Mouse (Mus musculus) testis, postnatal 14 days (tissue): ENCODE results near the gene Cacng4.

Source experiments
- DNase-seq: peaks from one replicate; pipeline ENCODE4 v3.0.0; 2021; ENCODE audit warnings: low spot score

Cacng4 gene

GRCm38 (mm10) chr11:107772002-107772401 is 22.4 kb downstream of the Cacng4 start:
- no peak for DNase-seq

- no peak for DNase-seq
Measured at GRCm38 (mm10) chr11:107768361-107768760, 26.0 kb downstream of the Cacng4 start.

- no peak for DNase-seq
Measured at GRCm38 (mm10) chr11:107766932-107767331, 27.4 kb downstream of the Cacng4 start.

GRCm38 (mm10) chr11:107762688-107763460 is 31.5 kb downstream of the Cacng4 start:
- DNase-seq: no peak

- DNase-seq: no peak
Measured at GRCm38 (mm10) chr11:107761790-107762500, 32.4 kb downstream of the Cacng4 start.

- DNase-seq: no peak
Measured at GRCm38 (mm10) chr11:107760001-107760400, 34.4 kb downstream of the Cacng4 start.

- DNase-seq: no peak
Measured at GRCm38 (mm10) chr11:107759516-107759915, 34.8 kb downstream of the Cacng4 start.

- DNase-seq: no peak
Measured at GRCm38 (mm10) chr11:107749114-107749513, 45.2 kb downstream of the Cacng4 start.

- DNase-seq: no peak
Measured at GRCm38 (mm10) chr11:107748243-107749035, 45.9 kb downstream of the Cacng4 start.

GRCm38 (mm10) chr11:107743100-107743499 is 51.3 kb downstream of the Cacng4 start:
- DNase-seq: no peak

GRCm38 (mm10) chr11:107738418-107739099 is 55.8 kb downstream of the Cacng4 start:
- no peak for DNase-seq

- DNase-seq: no peak
Measured at GRCm38 (mm10) chr11:107737886-107738285, 56.5 kb downstream of the Cacng4 start.

GRCm38 (mm10) chr11:107734133-107734532 is 60.2 kb downstream of the Cacng4 start:
- no peak for DNase-seq

- no peak for DNase-seq
Measured at GRCm38 (mm10) chr11:107731498-107731897, 62.9 kb downstream of the Cacng4 start.

- DNase-seq: no peak
Measured at GRCm38 (mm10) chr11:107730940-107731339, 63.4 kb downstream of the Cacng4 start.

GRCm38 (mm10) chr11:107729141-107729540 is 65.2 kb downstream of the Cacng4 start:
- DNase-seq: no peak

- no peak for DNase-seq
Measured at GRCm38 (mm10) chr11:107728073-107728863, 66.1 kb downstream of the Cacng4 start.

- DNase-seq: no peak
Measured at GRCm38 (mm10) chr11:107724603-107725002, 69.8 kb downstream of the Cacng4 start.

- DNase-seq: no peak
Measured at GRCm38 (mm10) chr11:107721057-107721456, 73.3 kb downstream of the Cacng4 start.

- no peak for DNase-seq
Measured at GRCm38 (mm10) chr11:107720264-107721021, 73.9 kb downstream of the Cacng4 start.
